Mouse (Mus musculus) liver, adult 2 months (tissue): ENCODE data around the gene Chst14. TPM values are rescaled to one million over a fixed set of nuclear protein-coding genes. Genes with fewer than 3 reads are reported as not detected.

Experiments used
- DNase-seq: peaks from one replicate; pipeline ENCODE4 v3.0.0-alpha.2; 2011; ENCODE audit warnings: low read depth, low spot score; ENCODE audit errors: extremely low read depth
- H3K27ac ChIP-seq: fragments of 200-500 bp; replicated peaks from 2 replicates; pipeline ENCODE4 v1.5.1; 2012; ENCODE audit warnings: low read depth, mild to moderate bottlenecking, control low read depth, inconsistent platforms, low read length; ENCODE audit not compliant: insufficient read depth
- H3K27me3 ChIP-seq: fragments of 200-500 bp; 2 replicates; pipeline ENCODE4 v1.6.1; 2012; ENCODE audit warnings: mild to moderate bottlenecking, moderate library complexity, low read length, inconsistent platforms; ENCODE audit not compliant: control insufficient read depth, insufficient read depth
- H3K36me3 ChIP-seq: fragments of 200-500 bp; 2 replicates; pipeline ENCODE4 v1.6.1; 2012; ENCODE audit warnings: low read length, inconsistent platforms; ENCODE audit not compliant: control insufficient read depth, insufficient read depth
- H3K4me1 ChIP-seq: fragments of 200-500 bp; 2 replicates; pipeline ENCODE4 v1.6.1; 2011; ENCODE audit warnings: low read length; ENCODE audit not compliant: control insufficient read depth, insufficient read depth
- H3K4me3 ChIP-seq: fragments of 200-500 bp; 2 replicates; pipeline ENCODE4 v1.5.1; 2011; ENCODE audit warnings: low read depth, mild to moderate bottlenecking, control low read depth, low read length, moderate library complexity; ENCODE audit not compliant: insufficient read depth
- H3K79me2 ChIP-seq: fragments of 200-500 bp; 2 replicates; pipeline ENCODE4 v1.6.1; 2012; ENCODE audit warnings: inconsistent platforms, mild to moderate bottlenecking, low read length, moderate library complexity; ENCODE audit not compliant: control insufficient read depth, insufficient read depth
- H3K9ac ChIP-seq: fragments of 200-500 bp; 2 replicates; pipeline ENCODE4 v1.6.1; 2012; ENCODE audit warnings: low read depth, mild to moderate bottlenecking, control low read depth, inconsistent platforms, low read length
- CTCF ChIP-seq: fragments of 200-500 bp; IDR thresholded peaks from 2 replicates; pipeline ENCODE4 v1.5.1; 2011; ENCODE audit warnings: low read depth, low read length, control low read depth
- POLR2A ChIP-seq: fragments of 200-500 bp; IDR thresholded peaks from 2 replicates; pipeline ENCODE4 v1.6.1; 2011; ENCODE audit warnings: low read length, control low read depth; ENCODE audit not compliant: insufficient read depth; ENCODE audit errors: extremely low read depth
- WGBS: fragments of 180-500 bp; shearing (Covaris S2); methylation state at CpG from one replicate; pipeline ENCODE4 v1.1.7; 2018; 5-methylcytosine and 5-hydroxymethylcytosine counted together
- polyA plus RNA-seq: library from polyadenylated mRNA; depleted of rRNA; stranded (reverse); fragments of >200 nt; gene quantifications from 2 replicates; pipeline ENCODE4 v1.2.3, GENCODE M21; 2012; rRNA removed
- total RNA-seq: library from RNA; depleted of rRNA; stranded (reverse); fragments of >200 nt; gene quantifications from 2 replicates; pipeline ENCODE4 v1.2.3, GENCODE M21; 2014; rRNA removed

The Chst14 gene
- total RNA-seq (0.55 and 1.2 TPM in 2 replicates), polyA plus RNA-seq (1.8 and 2.0 TPM in 2 replicates)

GRCm38 (mm10) chr2:118926361-118926997 is at the start of gene Chst14:
Chst14 (plus strand) TSS chr2:118926496.
- H3K79me2 ChIP-seq: no peaks in the 10 kb centered on the region
- no peak within 1 kb of the TSS for H3K27ac ChIP-seq
- peak within 1 kb of the TSS; percentile 88 for H3K9ac ChIP-seq
- 3% methylated on average over 47 of the region's 47 CpGs for WGBS
- TF ChIP-seq CTCF (no peak), POLR2A (0 out of 2 replicates have a peak, but pooled peaks have one; percentile 26)
- DNase-seq: peak; percentile 16
- H3K4me1 ChIP-seq: peaks cover 3% of the 10 kb centered on the region
- H3K4me3 ChIP-seq: peak within 1 kb of the TSS; percentile 93
- H3K27me3 ChIP-seq: no peaks in the 10 kb centered on the region
- H3K36me3 ChIP-seq: no peaks in the 10 kb centered on the region; the same call in 1 of the 2 replicates

- H3K27ac ChIP-seq: no peak overlapping the region
Measured at GRCm38 (mm10) chr2:118881019-118881418, 45.3 kb upstream of the Chst14 start.

GRCm38 (mm10) chr2:118881956-118882355 is 44.3 kb upstream of the Chst14 start:
- Histone ChIP-seq H3K79me2 (no peaks in the 10 kb centered on the region), H3K36me3 (peaks cover 4% of the 10 kb centered on the region; the same call in 1 of the 2 replicates), H3K4me1 (peaks cover 2% of the 10 kb centered on the region; the same call in 1 of the 2 replicates), H3K4me3 (no peak overlapping the region), H3K27me3 (no peaks in the 10 kb centered on the region), H3K27ac (no peak overlapping the region), H3K9ac (no peak overlapping the region)
- no peak for TF ChIP-seq POLR2A
- TF ChIP-seq CTCF: no peak
- peak; percentile 33 for DNase-seq
- 41% methylated on average over 5 of the region's 5 CpGs for WGBS

More at GRCm38 (mm10) chr2:118881019-118881418, 45.3 kb upstream of the Chst14 start:
- H3K4me3 ChIP-seq: no peak overlapping the region
- H3K4me1 ChIP-seq: peaks cover 2% of the 10 kb centered on the region; the same call in 1 of the 2 replicates
- H3K79me2 ChIP-seq: no peaks in the 10 kb centered on the region
- WGBS: 56% methylated on average over 4 of the region's 4 CpGs
- H3K9ac ChIP-seq: no peak overlapping the region
- peaks cover 6% of the 10 kb centered on the region for H3K36me3 ChIP-seq
- DNase-seq: no peak
- H3K27me3 ChIP-seq: no peaks in the 10 kb centered on the region
- TF ChIP-seq POLR2A (no peak), CTCF (no peak)

GRCm38 (mm10) chr2:118882840-118883679 is 43.2 kb upstream of the Chst14 start:
- no peaks in the 10 kb centered on the region for H3K27me3 ChIP-seq
- peaks cover under 1% of the 10 kb centered on the region; the same call in 1 of the 2 replicates for H3K36me3 ChIP-seq
- H3K4me1 ChIP-seq: peaks cover 2% of the 10 kb centered on the region; the same call in 1 of the 2 replicates
- peak; percentile 28 for DNase-seq
- peak overlapping the region; percentile 78 for H3K9ac ChIP-seq
- no peaks in the 10 kb centered on the region for H3K79me2 ChIP-seq
- H3K4me3 ChIP-seq: peak overlapping the region; percentile 58
- H3K27ac ChIP-seq: no peak overlapping the region
- TF ChIP-seq CTCF (peak; percentile 98), POLR2A (no peak)
- WGBS: 4% methylated on average over 32 of the region's 32 CpGs

- Histone ChIP-seq H3K9ac (no peak overlapping the region), H3K36me3 (no peaks in the 10 kb centered on the region), H3K27me3 (no peaks in the 10 kb centered on the region), H3K79me2 (no peaks in the 10 kb centered on the region), H3K4me3 (no peak overlapping the region), H3K27ac (no peak overlapping the region), H3K4me1 (peaks cover 2% of the 10 kb centered on the region; the same call in 1 of the 2 replicates)
- DNase-seq: no peak
- WGBS: 68% methylated on average over 13 of the region's 13 CpGs
- no peak for TF ChIP-seq POLR2A
- TF ChIP-seq CTCF: no peak
Measured at GRCm38 (mm10) chr2:118887440-118887839, 38.9 kb upstream of the Chst14 start.
